Mouse (Mus musculus): ENCODE measurements around the gene Ift81.

- TF ChIP-seq POLR2A (IDR thresholded peaks at IDR 0.05; ENCODE audit: extremely low read depth, insufficient read depth, low read length) (no peak), CTCF (IDR thresholded peaks at IDR 0.05; ENCODE audit: low read depth, low read length) (no peak)
Measured at GRCm38 (mm10) chr5:122619686-122620296, 5.5 kb upstream of the Ift81 start.
